In the genomic region with DNA sequence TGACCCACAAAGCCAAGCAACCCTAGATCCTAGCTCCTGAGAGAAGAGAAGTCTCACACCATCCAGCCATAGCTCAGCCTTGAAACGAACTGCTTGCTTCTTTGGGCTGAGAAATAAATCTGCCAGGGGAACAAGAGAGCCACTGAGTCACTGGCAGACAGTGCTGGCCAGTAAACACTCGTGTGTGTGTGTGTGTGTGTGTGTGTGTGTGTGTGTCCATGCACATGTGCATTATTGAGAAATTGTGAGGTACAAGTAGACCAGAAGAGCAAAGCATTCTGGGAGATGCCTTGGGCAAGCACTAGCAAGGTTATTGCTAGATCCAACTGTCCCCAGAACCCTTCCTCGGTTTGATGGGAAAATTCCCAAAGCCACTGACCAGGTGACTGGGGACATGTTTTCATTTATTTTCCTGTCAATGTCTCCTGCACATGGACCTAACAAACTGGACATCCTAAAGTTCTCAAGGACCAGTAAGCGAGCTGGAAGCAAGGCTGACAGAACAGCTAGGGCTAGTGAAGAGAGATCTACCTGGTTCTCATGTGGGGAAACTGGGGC, we compare ENCODE assay signal across 36 mouse cellular contexts. TPM values are rescaled to one million over a fixed set of nuclear protein-coding genes. Genes with fewer than 3 reads are reported as not detected.
DNase-seq lines count a peak whose midpoint lies in the region; ATAC-seq and TF ChIP-seq lines count a peak whose summit lies in the region.
"Had no signal": no experiment of that assay in that cellular context is flagged by ENCODE, and none has a peak within 500 bp of the region (broad histone marks: within the 10 kb centered on the region; RNA-seq: fewer than 3 reads in every experiment).

No protein-coding gene starts in this region.

- intact Hi-C loops in gastrocnemius, adult 2 months (cut with DNase I), result no loop called here

- ATAC-seq in kidney, embryonic 15.5 days (replicated peaks; ENCODE audit: low FRiP score), result no peak
- ATAC-seq in intestine, embryonic 16.5 days, result no peak
- no peak for ATAC-seq in liver, embryonic 13.5 days (ENCODE audit: low read depth)
- ATAC-seq in neural tube, embryonic 15.5 days (ENCODE audit: low FRiP score), result no peak
- no peak for ATAC-seq in CD4-positive, CD25-positive, alpha-beta regulatory T cell, adult 4 months
- ATAC-seq: activated CD4-positive, CD25-positive, alpha-beta regulatory T cell, adult 4 months; forebrain, embryonic 14.5 days; midbrain, embryonic 15.5 days had no signal

- no peaks in the 10 kb centered on the region for H3K36me3 ChIP-seq in kidney, embryonic 15.5 days
- H3K36me3 ChIP-seq in intestine, embryonic 16.5 days (ENCODE audit: control insufficient read depth, insufficient read depth, low read length), result 0 out of 2 replicates have a peak, but pooled peaks cover 3% of the 10 kb centered on the region
- peaks cover 17% of the 10 kb centered on the region; the same call in 1 of the 2 replicates for H3K36me3 ChIP-seq in liver, embryonic 13.5 days
- H3K36me3 ChIP-seq in neural tube, embryonic 15.5 days, result no peaks in the 10 kb centered on the region
- H3K36me3 ChIP-seq: embryonic facial prominence, embryonic 12.5 days; heart, embryonic 12.5 days; limb, embryonic 13.5 days; midbrain, embryonic 15.5 days had no signal

- no peak overlapping the region for H3K4me2 ChIP-seq in kidney, embryonic 15.5 days
- H3K4me2 ChIP-seq in intestine, embryonic 16.5 days (ENCODE audit: low read depth, low read length), result peak overlapping the region; percentile 2; the same call in 1 of the 2 replicates
- H3K4me2 ChIP-seq in liver, embryonic 13.5 days, result no peak overlapping the region
- no peak overlapping the region for H3K4me2 ChIP-seq in neural tube, embryonic 15.5 days
- H3K4me2 ChIP-seq: embryonic facial prominence, embryonic 12.5 days; heart, embryonic 12.5 days; hindbrain, embryonic 14.5 days; limb, embryonic 13.5 days; midbrain, embryonic 15.5 days had no signal

- TF ChIP-seq CTCF in gastrocnemius, adult 2 months (IDR thresholded peaks at IDR 0.05), result no peak

- DNase-seq in kidney, postnatal 4 days, result no peak
- no peak for DNase-seq in liver, embryonic 13.5 days
- no peak for DNase-seq in gastrocnemius, adult 2 months
- DNase-seq: B cell, adult 2 months; cerebellum, adult 11 months; cerebellum, adult 9-10 months; embryo, embryonic 11 days; heart, adult 2 months; heart, postnatal 4 days; kidney, adult 8-10 months; kidney, postnatal 10 days; lung, adult 2 months; lung, postnatal 10 days; right cerebral cortex, postnatal 25 days; thymus, adult 18-20 months; thymus, postnatal 25 days had no signal

- WGBS in kidney, embryonic 15.5 days, result 67% methylated on average over 4 of the region's 4 CpGs
- WGBS in intestine, embryonic 16.5 days, result 65% methylated on average over 4 of the region's 4 CpGs
- WGBS in liver, embryonic 13.5 days (ENCODE audit: insufficient replicate concordance), result 51% methylated on average over 4 of the region's 4 CpGs
- WGBS in neural tube, embryonic 15.5 days, result 70% methylated on average over 4 of the region's 4 CpGs

- H3K9ac ChIP-seq in kidney, embryonic 15.5 days, result no peak overlapping the region
- H3K9ac ChIP-seq in intestine, embryonic 16.5 days (ENCODE audit: low read depth, low read length), result peak overlapping the region; percentile 50; the same call in 1 of the 2 replicates
- no peak overlapping the region for H3K9ac ChIP-seq in liver, embryonic 13.5 days
- H3K9ac ChIP-seq in neural tube, embryonic 15.5 days (replicated peaks), result no peak overlapping the region
- H3K9ac ChIP-seq: embryonic facial prominence, embryonic 12.5 days; heart, embryonic 12.5 days; hindbrain, embryonic 14.5 days; limb, embryonic 13.5 days; midbrain, embryonic 15.5 days had no signal

- no peaks in the 10 kb centered on the region for H3K9me3 ChIP-seq in kidney, embryonic 15.5 days (replicated peaks)
- no peaks in the 10 kb centered on the region for H3K9me3 ChIP-seq in intestine, embryonic 16.5 days (ENCODE audit: control insufficient read depth, low read length)
- H3K9me3 ChIP-seq in liver, embryonic 13.5 days (replicated peaks), result no peaks in the 10 kb centered on the region
- H3K9me3 ChIP-seq in neural tube, embryonic 15.5 days (replicated peaks), result no peaks in the 10 kb centered on the region
- H3K9me3 ChIP-seq: embryonic facial prominence, embryonic 12.5 days; heart, embryonic 12.5 days; limb, embryonic 13.5 days; midbrain, embryonic 15.5 days had no signal

- H3K27me3 ChIP-seq in kidney, embryonic 15.5 days, result no peaks in the 10 kb centered on the region
- no peaks in the 10 kb centered on the region for H3K27me3 ChIP-seq in intestine, embryonic 16.5 days (replicated peaks; ENCODE audit: control insufficient read depth, insufficient read depth, low read length)
- no peaks in the 10 kb centered on the region for H3K27me3 ChIP-seq in liver, embryonic 13.5 days
- no peaks in the 10 kb centered on the region for H3K27me3 ChIP-seq in neural tube, embryonic 15.5 days (replicated peaks)
- H3K27me3 ChIP-seq: embryonic facial prominence, embryonic 12.5 days; limb, embryonic 13.5 days; midbrain, embryonic 15.5 days had no signal

- H3K4me1 ChIP-seq in kidney, embryonic 15.5 days, result peaks cover 21% of the 10 kb centered on the region
- H3K4me1 ChIP-seq in intestine, embryonic 16.5 days (ENCODE audit: control insufficient read depth, insufficient read depth, low read length), result peaks cover 29% of the 10 kb centered on the region; the same call in 1 of the 2 replicates
- peaks cover 63% of the 10 kb centered on the region for H3K4me1 ChIP-seq in liver, embryonic 13.5 days (replicated peaks)
- H3K4me1 ChIP-seq in neural tube, embryonic 15.5 days, result peaks cover 5% of the 10 kb centered on the region
- H3K4me1 ChIP-seq: embryonic facial prominence, embryonic 12.5 days; limb, embryonic 13.5 days; midbrain, embryonic 15.5 days had no signal

- no peak overlapping the region for H3K4me3 ChIP-seq in kidney, embryonic 15.5 days (replicated peaks)
- no peak overlapping the region for H3K4me3 ChIP-seq in intestine, embryonic 16.5 days (ENCODE audit: low read length)
- no peak overlapping the region for H3K4me3 ChIP-seq in liver, embryonic 13.5 days (replicated peaks)
- H3K4me3 ChIP-seq in neural tube, embryonic 15.5 days (replicated peaks), result no peak overlapping the region
- no peak overlapping the region for H3K4me3 ChIP-seq in gastrocnemius, adult 2 months
- H3K4me3 ChIP-seq: embryonic facial prominence, embryonic 12.5 days; heart, adult 2 months; heart, embryonic 12.5 days; limb, embryonic 13.5 days; midbrain, embryonic 15.5 days had no signal

- peak overlapping the region; percentile 60; the same call in 1 of the 2 replicates for H3K27ac ChIP-seq in kidney, embryonic 15.5 days
- peak overlapping the region; percentile 83 for H3K27ac ChIP-seq in intestine, embryonic 16.5 days (ENCODE audit: low read length)
- peak overlapping the region; percentile 70 for H3K27ac ChIP-seq in liver, embryonic 13.5 days
- no peak overlapping the region for H3K27ac ChIP-seq in neural tube, embryonic 15.5 days (replicated peaks)
- no peak overlapping the region for H3K27ac ChIP-seq in gastrocnemius, adult 2 months
- H3K27ac ChIP-seq: embryonic facial prominence, embryonic 12.5 days; heart, adult 2 months; hindbrain, embryonic 14.5 days; limb, embryonic 13.5 days; macrophage; midbrain, embryonic 15.5 days; stomach, postnatal 0 days had no signal

RNA-seq across cellular contexts. Expression of a gene that starts 47.6 kb away (rescaled TPM):
- polyA plus RNA-seq in kidney, embryonic 15.5 days (2015; fragmentation: Nextera tagmentation; extraction: Ambion mirVana), result 29.2 and 30.6 TPM in 2 replicates
- 22.2 and 22.9 TPM in 2 replicates for polyA plus RNA-seq in intestine, embryonic 16.5 days (2015; fragmentation: Nextera tagmentation; extraction: Ambion mirVana)
- 13.9 and 15.9 TPM in 2 replicates for polyA plus RNA-seq in liver, embryonic 13.5 days (2015; fragmentation: Nextera tagmentation; extraction: Ambion mirVana)
- 37.5 and 39.1 TPM in 2 replicates for polyA plus RNA-seq in neural tube, embryonic 15.5 days (2015; fragmentation: Nextera tagmentation; extraction: Ambion mirVana)
- 10 to 100 TPM; 43.3 to 74.1 TPM for polyA plus RNA-seq in CD4-positive, CD25-positive, alpha-beta regulatory T cell, adult 4 months (2017; shearing (Covaris generic))
- 1 to 10 TPM; 3.4 to 5.3 TPM for total RNA-seq in gastrocnemius, adult 2 months (2021)

RNA-seq across cellular contexts. Expression of a gene that starts 47.9 kb away (rescaled TPM):
- polyA plus RNA-seq in kidney, embryonic 15.5 days (2015; fragmentation: Nextera tagmentation; extraction: Ambion mirVana), result 18.6 and 19.4 TPM in 2 replicates
- 86.6 and 88.5 TPM in 2 replicates for polyA plus RNA-seq in intestine, embryonic 16.5 days (2015; fragmentation: Nextera tagmentation; extraction: Ambion mirVana)
- 12.3 and 15.3 TPM in 2 replicates for polyA plus RNA-seq in liver, embryonic 13.5 days (2015; fragmentation: Nextera tagmentation; extraction: Ambion mirVana)
- 0.04 and 5.2 TPM in 2 replicates for polyA plus RNA-seq in neural tube, embryonic 15.5 days (2015; fragmentation: Nextera tagmentation; extraction: Ambion mirVana)
- not detected for polyA plus RNA-seq in CD4-positive, CD25-positive, alpha-beta regulatory T cell, adult 4 months (2017; shearing (Covaris generic))
- not detected for total RNA-seq in gastrocnemius, adult 2 months (2021)
- total RNA-seq: CH12.LX; heart, adult 2 months; heart, postnatal 4 days; layer of hippocampus, adult 18-20 months; layer of hippocampus, postnatal 14 days; left cerebral cortex, adult 8-10 months; left cerebral cortex, postnatal 36 days; neutrophil, adult 5-6 weeks had no signal
- polyA plus RNA-seq: activated CD4-positive, CD25-positive, alpha-beta regulatory T cell, adult 4 months; embryonic facial prominence, embryonic 12.5 days; forebrain, embryonic 14.5 days; heart, adult 2 months; heart, postnatal 0 days; hindbrain, embryonic 14.5 days; limb, embryonic 13.5 days; macrophage; midbrain, embryonic 15.5 days had no signal

Comparison
In these comparisons a context has a peak if more than half of its experiments do, and no peak if none do; other contexts are left out.
1. H3K27ac ChIP-seq: peak in kidney, embryonic 15.5 days (single experiment), intestine, embryonic 16.5 days (single experiment) and liver, embryonic 13.5 days (single experiment); none in neural tube, embryonic 15.5 days (single experiment) and gastrocnemius, adult 2 months (single experiment).